Mouse (Mus musculus) right cerebral cortex, postnatal 10 days (tissue): ENCODE data around the gene Nlrp4a.
"Not testable (repeated sequence)": the region's sequence is repeated elsewhere in the genome, so short reads cannot be mapped to it uniquely, and the experiment has no call there.

Experiments used
- DNase-seq, 2 experiments: peaks; one replicate each; pipeline ENCODE4 v3.0.0; 2021; ENCODE audit warnings: low spot score in 2 of 2

The Nlrp4a gene

DNA sequence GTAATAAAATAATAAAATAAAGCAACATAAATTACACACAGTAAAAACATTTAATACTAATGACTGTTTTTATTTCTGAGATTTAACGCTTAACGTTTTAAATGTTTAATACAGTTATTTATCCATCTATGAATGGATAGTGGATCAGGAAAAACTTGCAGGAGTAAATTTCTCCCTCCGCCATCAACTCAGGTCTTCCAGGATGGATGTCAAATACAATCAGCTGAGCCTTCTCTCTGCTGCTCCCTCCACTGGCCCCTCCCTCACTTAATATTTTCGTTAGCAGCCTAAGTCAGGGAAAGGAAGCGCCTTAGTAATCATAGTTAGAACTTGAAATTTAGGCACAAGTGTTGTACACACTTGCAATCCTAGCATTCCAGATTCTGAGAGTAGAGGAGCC lies at the start of gene Nlrp4a:
Gene Nlrp4a (plus strand): TSS at position 301 of the 400 bp plus-strand sequence.
- no peak for DNase-seq

DNA sequence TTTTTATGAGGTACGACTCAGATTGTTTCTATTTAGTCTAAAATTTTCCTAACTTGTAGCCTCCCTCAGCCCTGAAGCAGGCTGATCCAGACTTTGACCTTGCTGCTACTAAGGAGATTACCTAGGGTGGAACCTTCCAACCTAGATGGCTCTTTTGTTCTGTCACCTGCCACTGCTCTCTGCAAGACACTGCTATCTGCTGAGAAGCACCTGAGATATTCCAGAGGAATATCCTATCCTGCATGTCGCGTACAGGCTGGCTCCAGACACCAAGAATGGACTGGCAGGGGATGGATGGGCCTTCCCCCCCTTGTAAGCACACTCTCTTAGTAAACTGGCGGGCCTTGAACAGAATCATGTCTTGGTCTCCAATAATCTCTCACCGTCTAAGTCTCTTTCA lies 48.2 kb upstream of the Nlrp4a start:
- not testable (repeated sequence) for DNase-seq

GRCm38 (mm10) chr7:26391137-26391536 lies 43.8 kb upstream of the Nlrp4a start:
- DNase-seq: not testable (repeated sequence)

GRCm38 (mm10) chr7:26391811-26392210 lies 43.1 kb upstream of the Nlrp4a start:
- not testable (repeated sequence) for DNase-seq

DNA sequence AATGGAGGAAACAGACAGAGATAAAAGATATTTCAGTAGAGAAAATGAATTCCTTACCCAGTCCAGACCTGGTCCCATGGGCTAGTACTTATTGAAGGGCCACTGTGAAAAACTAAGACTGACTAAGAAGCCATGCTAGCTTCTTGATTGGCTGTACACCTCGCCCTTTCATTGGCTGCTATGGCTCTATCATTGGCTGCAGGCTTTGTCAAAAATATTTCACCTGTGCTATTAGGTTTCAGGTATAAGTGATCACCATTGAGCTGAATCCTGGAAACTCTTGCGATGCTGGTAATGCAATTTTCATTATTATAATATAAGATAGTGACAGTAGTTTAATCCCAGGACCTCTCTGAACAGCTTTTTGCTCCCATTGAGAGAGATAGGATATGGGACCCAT lies 31.3 kb upstream of the Nlrp4a start, which contains the start of gene Nlrp9c:
Gene Nlrp9c (minus strand): TSS at position 101 of the 400 bp plus-strand sequence.
- not testable (repeated sequence) for DNase-seq

DNA sequence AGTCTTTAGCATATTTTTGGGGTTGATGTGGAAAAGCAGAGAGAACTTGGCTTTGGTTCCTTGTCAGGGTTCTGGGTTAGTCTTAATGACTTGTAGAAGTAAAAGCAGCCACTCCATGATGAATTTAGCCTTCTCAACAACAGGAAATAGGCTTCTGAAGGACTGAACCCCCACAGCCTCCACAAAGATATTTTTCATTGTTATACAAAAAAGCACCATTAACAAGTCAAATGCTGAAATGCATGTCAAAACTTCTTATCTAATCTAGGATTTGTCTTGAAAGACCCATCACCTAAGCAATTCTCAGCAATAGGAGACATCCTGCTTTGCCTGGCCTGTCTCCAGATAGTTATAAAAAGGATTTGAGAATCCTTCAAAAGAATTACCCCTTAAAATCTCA lies 41.8 kb downstream of the Nlrp4a start:
- no peak for DNase-seq

- not testable (repeated sequence) for DNase-seq
Observed at GRCm38 (mm10) chr7:26489514-26489913, 54.6 kb downstream of the Nlrp4a start.
